Mouse (Mus musculus) yolk sac, embryonic 10.5 days (tissue): ENCODE data around the gene Prkd2.
A peak's percentile ranks its signal among the peaks of the same experiment; 100 is the strongest.

ENCODE experiments used
- DNase-seq: peaks from one replicate; pipeline ENCODE4 v3.0.0-alpha.2; 2017; ENCODE audit warnings: low spot score

Prkd2 gene

DNA sequence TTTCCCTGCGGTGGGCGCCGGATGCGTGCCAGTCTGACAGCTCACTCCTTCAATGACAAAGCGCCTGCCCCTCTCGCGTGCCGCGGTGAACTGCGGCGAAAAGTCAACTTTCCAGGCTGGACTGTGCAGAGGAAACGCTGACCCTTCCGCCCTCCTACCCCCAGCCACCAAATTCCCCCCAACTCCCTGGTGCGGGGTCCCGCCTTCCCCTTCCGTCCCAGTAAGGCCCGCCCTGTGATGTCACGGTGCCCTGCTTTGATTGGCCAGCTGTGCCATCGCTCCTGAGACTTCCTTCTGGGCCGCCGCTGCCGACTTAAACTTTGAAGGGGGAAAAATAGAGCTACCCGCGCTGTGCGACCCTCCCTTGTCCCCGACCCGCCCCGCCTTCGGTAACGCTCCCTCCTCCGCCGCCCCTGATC lies at the start of gene Prkd2:
Prkd2 (plus strand) TSS at position 258 of the 419 bp plus-strand sequence.
- DNase-seq, result peak; percentile 90

GRCm38 (mm10) chr7:16793010-16793725 lies 49.5 kb upstream of the Prkd2 start:
- DNase-seq, result peak; percentile 32

- DNase-seq, result no peak
These were observed 47.8 kb upstream of the Prkd2 start for GRCm38 (mm10) chr7:16794886-16795285.

- no peak for DNase-seq
These were observed 38.2 kb upstream of the Prkd2 start for GRCm38 (mm10) chr7:16804409-16805028.

- no peak for DNase-seq
These were observed 34.8 kb upstream of the Prkd2 start for GRCm38 (mm10) chr7:16807936-16808335.

- DNase-seq, result no peak
These were observed 34.1 kb upstream of the Prkd2 start for GRCm38 (mm10) chr7:16808647-16809046.

DNA sequence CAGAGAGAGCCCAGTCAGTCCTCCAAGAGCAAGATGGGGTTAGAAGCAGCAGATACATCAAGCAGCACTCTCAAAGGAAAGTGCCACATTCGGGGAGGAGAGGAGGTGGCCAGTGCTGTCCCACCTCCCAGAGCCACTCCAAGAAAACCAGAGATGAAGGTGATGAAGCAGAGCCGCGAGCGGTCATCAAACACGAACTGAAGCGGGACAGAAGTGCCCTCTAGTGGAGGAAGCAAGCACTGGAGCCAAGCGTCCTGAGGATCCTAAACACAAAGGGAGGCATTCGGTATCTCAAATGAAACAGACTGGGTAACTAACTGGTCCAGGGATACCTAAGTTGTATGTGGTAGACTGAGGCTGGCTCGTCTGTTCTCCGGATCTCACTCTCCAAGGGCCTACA lies 33.0 kb upstream of the Prkd2 start:
- DNase-seq, result peak; percentile 45

- DNase-seq, result no peak
These were observed 32.2 kb upstream of the Prkd2 start for GRCm38 (mm10) chr7:16810399-16810919.

DNA sequence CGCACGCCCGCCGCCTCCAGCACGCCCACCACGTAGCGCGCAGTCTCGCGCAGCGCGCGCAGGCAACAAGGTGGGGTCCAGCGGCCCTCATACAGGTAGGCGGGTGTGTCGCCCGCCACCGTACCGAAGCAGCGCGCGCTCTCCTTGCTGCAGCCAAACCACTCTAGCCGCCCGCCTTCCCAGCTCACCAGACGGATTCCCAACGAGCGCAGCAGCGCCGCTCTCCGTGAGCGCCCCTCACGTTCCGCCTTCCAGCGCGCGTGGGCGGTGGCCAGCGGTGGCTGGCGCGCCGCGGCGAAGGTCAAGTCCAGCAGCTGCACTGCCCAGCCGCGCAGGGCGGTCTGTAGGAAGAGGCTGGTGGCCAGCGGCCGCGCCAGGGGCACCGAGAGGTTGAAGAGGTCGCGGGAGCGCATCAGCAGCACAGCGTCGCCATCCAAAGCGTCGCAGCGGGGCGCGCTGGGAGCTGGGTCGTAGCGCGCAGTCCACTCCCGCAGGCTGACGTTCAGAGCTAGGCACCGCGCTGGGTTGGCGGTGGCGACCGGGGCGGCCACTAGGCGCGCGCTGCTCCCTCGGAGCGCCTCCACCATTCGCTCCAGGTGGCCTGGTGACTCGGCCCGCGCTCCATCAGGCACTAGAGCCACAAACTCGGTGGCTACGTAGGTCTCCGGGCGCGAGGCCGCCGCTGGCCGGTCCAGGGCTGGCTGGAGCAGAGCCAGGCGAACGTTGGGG lies 31.6 kb upstream of the Prkd2 start:
- DNase-seq, result no peak

- DNase-seq, result no peak
These were observed 31.0 kb upstream of the Prkd2 start for GRCm38 (mm10) chr7:16811649-16812070.

DNA sequence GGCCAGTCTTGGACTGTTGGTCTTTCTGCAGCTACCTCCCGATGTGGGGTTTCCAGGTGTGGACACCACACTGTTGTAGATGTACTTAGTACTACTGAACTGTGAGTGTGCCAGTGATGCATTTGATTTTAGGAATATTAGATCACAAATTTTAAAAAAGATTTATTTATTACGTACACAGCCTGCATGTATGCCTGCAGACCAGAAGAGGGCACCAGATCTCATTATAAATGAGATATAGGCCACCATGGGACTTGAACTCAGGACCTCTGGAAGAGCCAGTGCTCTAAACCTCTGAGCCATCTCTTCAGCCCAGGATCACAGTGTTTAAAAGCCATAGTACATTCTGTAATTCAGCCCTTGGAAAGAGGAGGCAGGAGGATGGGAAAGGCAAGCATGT lies 30.2 kb upstream of the Prkd2 start:
- no peak for DNase-seq

DNA sequence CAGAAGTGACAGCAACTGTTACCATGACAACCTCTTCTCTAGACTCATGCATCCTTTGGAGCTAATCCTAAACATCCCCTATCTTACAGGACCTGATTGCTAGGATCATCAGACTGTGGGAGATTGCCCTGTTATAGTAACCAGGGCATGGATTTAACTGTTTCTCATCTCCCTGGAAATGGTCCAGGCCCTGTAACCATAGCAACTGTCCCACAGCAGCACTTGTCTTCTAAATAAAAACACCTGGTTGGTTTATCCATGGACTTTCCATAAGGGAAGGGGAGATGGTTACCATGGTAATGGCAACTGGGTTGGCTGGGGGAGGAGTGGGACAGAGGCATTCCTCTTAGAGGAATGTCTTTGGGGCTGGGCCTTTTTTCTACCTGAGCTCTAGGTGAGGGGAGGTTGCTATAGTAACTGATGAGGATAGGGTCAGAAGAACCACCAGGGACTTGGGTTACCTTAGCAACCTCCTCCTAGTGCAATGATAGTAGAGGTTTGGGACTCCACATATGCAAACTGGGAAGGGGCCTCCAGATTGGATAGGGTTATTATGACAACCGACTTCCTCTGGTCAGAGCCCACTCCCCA lies 27.3 kb upstream of the Prkd2 start, which contains the start of gene Strn4:
Strn4 (plus strand) TSS at position 539 of the 591 bp plus-strand sequence.
- DNase-seq, result peak; percentile 21

DNA sequence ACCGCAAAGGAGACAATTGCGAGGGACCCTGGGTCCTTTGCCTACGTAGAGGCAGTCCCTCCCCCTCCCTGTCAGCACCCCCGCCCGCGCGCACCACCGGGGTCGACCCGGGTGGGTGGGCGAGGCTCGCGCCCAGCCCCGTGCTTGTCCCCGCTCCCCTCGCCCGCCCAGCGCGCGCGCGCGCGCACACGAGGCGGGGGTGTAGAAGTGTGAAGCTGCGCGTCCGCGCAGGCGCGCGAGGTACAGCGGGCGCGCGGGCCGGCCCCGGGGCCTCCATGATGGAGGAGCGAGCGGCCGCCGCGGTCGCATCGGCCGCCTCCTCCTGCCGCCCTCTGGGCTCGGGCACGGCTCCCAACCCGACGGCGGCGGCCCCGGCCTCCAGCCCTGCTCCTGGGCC lies 26.6 kb upstream of the Prkd2 start:
- peak; percentile 76 for DNase-seq

GRCm38 (mm10) chr7:16816475-16817122 lies 26.1 kb upstream of the Prkd2 start, which contains the start of gene Fkrp:
TSS of gene Fkrp (minus strand) at chr7:16816732.
- peak; percentile 58 for DNase-seq

DNA sequence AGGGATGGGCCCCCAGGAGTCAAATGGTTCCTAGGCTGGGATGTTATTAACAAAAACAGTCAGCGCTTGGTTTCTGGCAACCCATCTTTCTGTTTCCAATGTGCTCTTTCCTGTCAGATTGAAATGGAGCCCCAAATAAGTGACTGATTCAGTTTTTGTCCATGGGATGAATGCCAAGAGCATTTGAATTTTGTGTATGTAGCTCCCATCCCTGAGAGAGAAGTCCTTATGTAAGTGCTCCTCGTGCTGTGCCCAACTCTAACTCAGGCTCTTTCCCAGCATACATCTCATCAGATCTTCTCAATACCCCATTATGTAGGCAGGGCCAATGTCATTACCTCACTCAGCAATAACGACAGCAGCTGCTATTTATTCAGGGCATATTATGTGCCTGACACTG lies 25.0 kb upstream of the Prkd2 start:
- DNase-seq, result no peak

DNA sequence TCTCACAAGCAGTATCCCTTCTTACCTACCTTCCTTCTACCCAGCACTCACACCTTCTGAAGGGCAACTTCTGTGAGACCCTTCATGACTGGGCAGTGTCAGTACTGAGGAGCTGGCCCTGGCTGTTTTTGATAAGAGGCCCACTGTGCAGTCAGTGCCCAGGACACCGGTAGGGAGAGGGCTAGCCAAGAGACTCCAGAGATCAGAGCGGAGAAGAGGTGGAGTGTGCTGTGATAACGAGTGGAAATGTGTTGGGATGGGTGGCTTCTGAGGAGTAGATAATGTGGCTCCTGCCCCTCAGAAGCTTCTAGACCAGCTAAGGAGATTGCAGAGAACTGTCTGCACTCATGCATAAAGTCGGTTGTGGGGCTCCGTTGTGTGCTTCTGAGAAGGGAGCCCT lies 22.9 kb upstream of the Prkd2 start:
- DNase-seq, result no peak

- no peak for DNase-seq
These were observed 22.4 kb upstream of the Prkd2 start for GRCm38 (mm10) chr7:16820271-16820763.

- no peak for DNase-seq
These were observed 21.6 kb upstream of the Prkd2 start for GRCm38 (mm10) chr7:16821091-16821490.

- no peak for DNase-seq
These were observed 21.0 kb upstream of the Prkd2 start for GRCm38 (mm10) chr7:16821669-16822101.

DNA sequence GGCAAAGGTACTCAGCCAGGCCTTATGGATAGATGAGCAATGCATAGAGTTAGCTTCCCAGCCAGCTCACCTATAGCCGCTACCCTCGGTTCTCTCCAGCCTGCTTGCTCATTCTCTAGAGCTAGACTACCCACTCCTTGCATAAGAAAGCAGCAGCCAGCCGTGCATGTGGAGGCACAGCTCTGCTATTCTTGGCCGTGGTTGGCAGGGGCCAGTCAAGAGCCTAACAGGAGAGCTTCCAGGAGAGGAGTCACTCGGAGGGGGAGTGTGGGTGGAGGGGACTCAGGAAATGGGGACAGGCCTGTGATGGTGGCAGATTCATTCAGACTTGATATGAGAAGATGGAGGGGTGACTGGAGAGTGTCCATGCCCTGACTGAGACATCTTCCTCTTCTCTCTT lies 19.0 kb upstream of the Prkd2 start:
- no peak for DNase-seq

GRCm38 (mm10) chr7:16825785-16826184 lies 16.9 kb upstream of the Prkd2 start:
- no peak for DNase-seq
